Mouse (Mus musculus): ENCODE results near the gene Bpifa1.
"Not testable (repeated sequence)": the region's sequence is repeated elsewhere in the genome, so short reads cannot be mapped to it uniquely, and the experiment has no call there.

The Bpifa1 gene

GRCm38 (mm10) chr2:154142580-154142979 lies at the start of gene Bpifa1:
Gene Bpifa1 (plus strand): TSS chr2:154142880.
- no peak for DNase-seq (ENCODE audit: low spot score in 2 of 2)

- no peak for DNase-seq (ENCODE audit: low spot score in 2 of 2)
These were observed 44.9 kb upstream of the Bpifa1 start for GRCm38 (mm10) chr2:154097734-154098133.

GRCm38 (mm10) chr2:154117381-154117780 lies 25.3 kb upstream of the Bpifa1 start:
- DNase-seq (ENCODE audit: low spot score in 2 of 2): no peak

GRCm38 (mm10) chr2:154130120-154130519 lies 12.6 kb upstream of the Bpifa1 start, which contains the start of gene Bpifa3:
Gene Bpifa3 (plus strand): TSS chr2:154130336.
- no peak for DNase-seq (ENCODE audit: low spot score in 2 of 2)

GRCm38 (mm10) chr2:154143735-154144134 lies 1.1 kb downstream of the Bpifa1 start:
- DNase-seq (ENCODE audit: low spot score in 2 of 2): no peak

- no peak for DNase-seq (ENCODE audit: low spot score in 2 of 2)
These were observed 4.8 kb downstream of the Bpifa1 start for GRCm38 (mm10) chr2:154147496-154147895.

GRCm38 (mm10) chr2:154158433-154158832 lies 15.8 kb downstream of the Bpifa1 start:
- DNase-seq (ENCODE audit: low spot score in 2 of 2): peak; percentile 28 to 32

GRCm38 (mm10) chr2:154162307-154162706 lies 19.6 kb downstream of the Bpifa1 start, which contains the start of gene Bpifa5:
Gene Bpifa5 (plus strand): TSS chr2:154162607.
- no peak for DNase-seq (ENCODE audit: low spot score in 2 of 2)

GRCm38 (mm10) chr2:154163306-154163705 lies 20.6 kb downstream of the Bpifa1 start:
- DNase-seq (ENCODE audit: low spot score in 2 of 2): no peak

GRCm38 (mm10) chr2:154169172-154169571 lies 26.5 kb downstream of the Bpifa1 start:
- no peak for DNase-seq (ENCODE audit: low spot score in 2 of 2)

- no peak for DNase-seq (ENCODE audit: low spot score in 2 of 2)
These were observed 28.9 kb downstream of the Bpifa1 start for GRCm38 (mm10) chr2:154171621-154172020.

GRCm38 (mm10) chr2:154173313-154173712 lies 30.6 kb downstream of the Bpifa1 start:
- peak; percentile 25 to 52 for DNase-seq (ENCODE audit: low spot score in 2 of 2)

- DNase-seq (ENCODE audit: low spot score in 2 of 2): not testable (repeated sequence)
These were observed 39.2 kb downstream of the Bpifa1 start for GRCm38 (mm10) chr2:154181900-154182299.

GRCm38 (mm10) chr2:154183061-154183460 lies 40.4 kb downstream of the Bpifa1 start:
- peak in 1 of 2 experiments; percentile 34 for DNase-seq (ENCODE audit: low spot score in 2 of 2)

GRCm38 (mm10) chr2:154185319-154185718 lies 42.6 kb downstream of the Bpifa1 start:
- no peak for DNase-seq (ENCODE audit: low spot score in 2 of 2)

GRCm38 (mm10) chr2:154185748-154186147 lies 43.1 kb downstream of the Bpifa1 start:
- no peak for DNase-seq (ENCODE audit: low spot score in 2 of 2)

GRCm38 (mm10) chr2:154187468-154187867 lies 44.8 kb downstream of the Bpifa1 start:
- no peak for DNase-seq (ENCODE audit: low spot score in 2 of 2)

- no peak for DNase-seq (ENCODE audit: low spot score in 2 of 2)
These were observed 47.3 kb downstream of the Bpifa1 start for GRCm38 (mm10) chr2:154189877-154190434.

GRCm38 (mm10) chr2:154190546-154191258 lies 48.0 kb downstream of the Bpifa1 start, which contains the start of gene Bpifb1:
Gene Bpifb1 (plus strand): TSS chr2:154190818.
- DNase-seq (ENCODE audit: low spot score in 2 of 2): no peak

GRCm38 (mm10) chr2:154192141-154192540 lies 49.5 kb downstream of the Bpifa1 start:
- DNase-seq (ENCODE audit: low spot score in 2 of 2): no peak

GRCm38 (mm10) chr2:154193071-154193470 lies 50.4 kb downstream of the Bpifa1 start:
- DNase-seq (ENCODE audit: low spot score in 2 of 2): no peak

GRCm38 (mm10) chr2:154193994-154194504 lies 51.4 kb downstream of the Bpifa1 start:
- no peak for DNase-seq (ENCODE audit: low spot score in 2 of 2)

- DNase-seq (ENCODE audit: low spot score in 2 of 2): no peak
These were observed 54.4 kb downstream of the Bpifa1 start for GRCm38 (mm10) chr2:154197036-154197435.

Data from frontal cortex, postnatal 36 days (tissue).